Mouse (Mus musculus): Measurements from ENCODE around the gene Fndc9.

Gene Fndc9

GRCm38 (mm10) chr11:46278709-46279108, 43.4 kb downstream of the Fndc9 start:
- no peak for DNase-seq

GRCm38 (mm10) chr11:46282612-46283011, 47.3 kb downstream of the Fndc9 start:
- DNase-seq, result no peak

- DNase-seq, result no peak
These were observed 48.5 kb downstream of the Fndc9 start for GRCm38 (mm10) chr11:46283800-46284199.

DNA sequence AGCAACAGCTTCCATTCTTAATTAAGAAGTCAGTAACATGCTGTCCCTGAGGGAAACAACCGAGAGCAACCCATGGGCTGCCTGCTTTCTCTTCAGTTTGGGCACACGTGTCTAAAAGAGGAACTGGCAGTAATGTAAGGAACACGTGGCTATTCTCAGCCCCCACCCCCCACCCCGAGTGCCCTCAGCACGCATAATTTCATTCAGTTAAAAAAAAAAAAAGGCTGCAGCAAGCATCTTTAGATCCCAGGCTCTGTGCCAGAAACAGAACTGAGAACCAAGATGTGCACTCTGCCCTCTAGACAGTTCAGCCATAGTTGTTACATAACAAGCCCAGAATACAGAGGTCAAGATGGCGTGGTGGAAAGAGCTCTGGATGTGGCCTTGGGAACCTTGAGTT, 51.5 kb downstream of the Fndc9 start:
- DNase-seq, result no peak

GRCm38 (mm10) chr11:46288091-46288490, 52.8 kb downstream of the Fndc9 start:
- no peak for DNase-seq

- DNase-seq, result no peak
These were observed 53.7 kb downstream of the Fndc9 start for GRCm38 (mm10) chr11:46289022-46289421.
